Mouse (Mus musculus): ENCODE measurements around the gene Brix1.

DNA sequence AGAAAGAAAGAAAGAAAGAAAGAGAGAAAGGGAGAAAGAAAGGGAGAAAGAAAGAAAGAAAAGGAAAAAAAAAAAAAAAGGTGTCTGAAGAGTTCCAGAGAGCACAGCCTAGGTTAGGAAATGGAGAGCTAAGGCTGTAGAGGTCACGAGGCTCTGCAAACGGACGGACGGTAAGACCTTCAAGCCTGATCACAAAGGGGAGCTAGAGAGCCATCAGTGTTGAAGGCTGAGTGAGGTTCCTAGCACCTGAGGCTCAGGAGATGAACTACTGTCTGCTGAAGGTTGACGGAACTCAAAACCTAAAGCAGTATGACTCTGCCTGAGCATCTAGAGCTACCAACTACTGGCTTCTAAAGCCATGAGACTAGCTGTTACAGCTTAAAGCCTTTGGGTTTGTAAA lies 48.8 kb upstream of the Brix1 start:
- TF ChIP-seq CTCF (IDR thresholded peaks at IDR 0.05; ENCODE audit: low read depth): no peak
- no peak for TF ChIP-seq EP300 (optimal IDR thresholded peaks at IDR 0.05)
